Mouse (Mus musculus) limb, embryonic 11.5 days (tissue): ENCODE results near the gene Ulk4. TPM values are rescaled to one million over a fixed set of nuclear protein-coding genes. Genes with fewer than 3 reads are reported as not detected.

Source experiments
- ATAC-seq: fragments of 200-750 bp; cut with Nextera tagmentation; 2 replicates; pipeline ENCODE4 v1.8.0; 2017; ENCODE audit warnings: low read depth; ENCODE audit not compliant: insufficient number of reproducible peaks, low FRiP score, low TSS enrichment
- DNase-seq: peaks from one replicate; pipeline ENCODE4 v3.0.0-alpha.2; 2015; ENCODE audit warnings: low spot score
- H3K27ac ChIP-seq: fragments of 300-500 bp; sonication (generic); replicated peaks from 2 replicates; pipeline ENCODE4 v1.5.1; 2014; ENCODE audit warnings: low read depth, mild to moderate bottlenecking, low read length
- H3K27me3 ChIP-seq: fragments of 300-500 bp; sonication (generic); 2 replicates; pipeline ENCODE4 v1.6.1; 2014; ENCODE audit warnings: mild to moderate bottlenecking, low read length, mixed read lengths; ENCODE audit not compliant: control insufficient read depth, insufficient read depth
- H3K36me3 ChIP-seq: fragments of 300-500 bp; sonication (generic); 2 replicates; pipeline ENCODE4 v1.6.1; 2014; ENCODE audit warnings: mild to moderate bottlenecking, low read length, moderate library complexity, mixed read lengths; ENCODE audit not compliant: control insufficient read depth, insufficient read depth
- H3K4me1 ChIP-seq: fragments of 300-500 bp; sonication (generic); 2 replicates; pipeline ENCODE4 v1.6.1; 2014; ENCODE audit warnings: low read length, mixed read lengths; ENCODE audit not compliant: control insufficient read depth, insufficient read depth
- H3K4me2 ChIP-seq: fragments of 300-500 bp; sonication (generic); 2 replicates; pipeline ENCODE4 v1.6.1; 2014; ENCODE audit warnings: low read depth, mild to moderate bottlenecking, moderate library complexity; ENCODE audit not compliant: severe bottlenecking
- H3K4me3 ChIP-seq: fragments of 300-500 bp; sonication (generic); 2 replicates; pipeline ENCODE4 v1.5.1; 2014; ENCODE audit warnings: low read depth, low read length
- H3K9ac ChIP-seq: fragments of 300-500 bp; sonication (generic); 2 replicates; pipeline ENCODE4 v1.6.1; 2014; ENCODE audit warnings: mild to moderate bottlenecking, low read length
- H3K9me3 ChIP-seq: fragments of 300-500 bp; sonication (generic); 2 replicates; pipeline ENCODE4 v1.6.1; 2016; ENCODE audit warnings: low read length; ENCODE audit not compliant: control insufficient read depth
- whole genome bisulfite sequencing: fragments of 180-500 bp; shearing (Covaris S2); extraction: QIAGEN DNeasy Blood & Tissue Kit; methylation state at CpG from one replicate; pipeline ENCODE4 v1.1.7; 2014; 5-methylcytosine and 5-hydroxymethylcytosine counted together
- polyA plus RNA-seq: library from polyadenylated mRNA; unstranded; fragments of >200 nt; fragmentation: Nextera tagmentation; extraction: Ambion mirVana; gene quantifications from 2 replicates; pipeline ENCODE4 v1.2.1, GENCODE M21; 2014

Gene Ulk4
- polyA plus RNA-seq, 1 experiment from 2014 or later = 147 TPM

GRCm38 (mm10) chr9:121185796-121186195 is 91.2 kb downstream of the Ulk4 start:
- DNase-seq (no peak), ATAC-seq (no peak)
- Histone ChIP-seq H3K4me2 (no peak overlapping the region), H3K9ac (no peak overlapping the region), H3K4me1 (no peaks in the 10 kb centered on the region), H3K36me3 (no peaks in the 10 kb centered on the region), H3K4me3 (no peak overlapping the region), H3K9me3 (no peaks in the 10 kb centered on the region), H3K27ac (no peak overlapping the region), H3K27me3 (no peaks in the 10 kb centered on the region)
- WGBS = 59% methylated on average over 6 of the region's 6 CpGs

DNA sequence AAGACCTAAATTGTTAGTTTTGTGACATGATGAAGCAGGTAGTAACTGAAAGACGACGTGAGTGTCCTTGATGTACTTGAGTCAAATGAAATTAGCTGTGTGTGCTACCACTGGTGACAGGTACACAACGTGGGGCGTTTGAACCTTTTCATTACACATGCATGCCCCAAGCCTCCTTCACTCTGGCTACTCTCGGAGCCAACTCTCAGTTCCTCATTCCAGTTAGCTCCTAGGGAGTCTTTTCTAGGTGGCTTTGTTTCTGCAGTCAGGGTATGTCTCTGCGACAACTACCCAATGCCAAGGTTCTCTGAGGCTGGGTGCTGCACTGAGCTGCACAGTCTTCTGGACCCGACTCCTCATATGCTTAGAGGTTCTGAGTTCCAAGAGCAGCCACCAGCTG is 100.6 kb downstream of the Ulk4 start:
- H3K27me3 ChIP-seq = no peaks in the 10 kb centered on the region
- no peaks in the 10 kb centered on the region for H3K36me3 ChIP-seq
- no peak overlapping the region for H3K27ac ChIP-seq
- peaks cover 3% of the 10 kb centered on the region; the same call in 1 of the 2 replicates for H3K9me3 ChIP-seq
- H3K4me1 ChIP-seq = no peaks in the 10 kb centered on the region
- ATAC-seq = no peak
- H3K4me2 ChIP-seq = no peak overlapping the region
- 93% methylated on average over 7 of the region's 7 CpGs for WGBS
- no peak overlapping the region for H3K9ac ChIP-seq
- DNase-seq = no peak
- H3K4me3 ChIP-seq = no peak overlapping the region

- Histone ChIP-seq H3K9ac (no peak overlapping the region), H3K27me3 (no peaks in the 10 kb centered on the region), H3K9me3 (peaks cover 3% of the 10 kb centered on the region; the same call in 1 of the 2 replicates), H3K4me1 (no peaks in the 10 kb centered on the region), H3K4me2 (no peak overlapping the region), H3K4me3 (no peak overlapping the region), H3K27ac (no peak overlapping the region), H3K36me3 (no peaks in the 10 kb centered on the region)
- ATAC-seq (no peak), DNase-seq (no peak)
- WGBS = 90% methylated on average over 11 of the region's 11 CpGs
These were observed 101.8 kb downstream of the Ulk4 start for GRCm38 (mm10) chr9:121175201-121175600.

- H3K9ac ChIP-seq = no peak overlapping the region
- H3K27me3 ChIP-seq = no peaks in the 10 kb centered on the region
- ATAC-seq (no peak), DNase-seq (no peak)
- H3K4me1 ChIP-seq = no peaks in the 10 kb centered on the region
- H3K36me3 ChIP-seq = no peaks in the 10 kb centered on the region
- no peak overlapping the region for H3K4me2 ChIP-seq
- H3K4me3 ChIP-seq = no peak overlapping the region
- H3K27ac ChIP-seq = no peak overlapping the region
- no peaks in the 10 kb centered on the region for H3K9me3 ChIP-seq
- 95% methylated on average over 6 of the region's 6 CpGs for WGBS
These were observed 104.9 kb downstream of the Ulk4 start for GRCm38 (mm10) chr9:121172123-121172522.

GRCm38 (mm10) chr9:121171609-121172008 is 105.4 kb downstream of the Ulk4 start:
- no peak for ATAC-seq
- H3K4me3 ChIP-seq = no peak overlapping the region
- no peak overlapping the region for H3K27ac ChIP-seq
- H3K36me3 ChIP-seq = no peaks in the 10 kb centered on the region
- DNase-seq = no peak
- H3K9ac ChIP-seq = no peak overlapping the region
- H3K4me2 ChIP-seq = no peak overlapping the region
- 83% methylated on average over 6 of the region's 6 CpGs for WGBS
- H3K27me3 ChIP-seq = no peaks in the 10 kb centered on the region
- no peaks in the 10 kb centered on the region for H3K4me1 ChIP-seq
- no peaks in the 10 kb centered on the region for H3K9me3 ChIP-seq

DNA sequence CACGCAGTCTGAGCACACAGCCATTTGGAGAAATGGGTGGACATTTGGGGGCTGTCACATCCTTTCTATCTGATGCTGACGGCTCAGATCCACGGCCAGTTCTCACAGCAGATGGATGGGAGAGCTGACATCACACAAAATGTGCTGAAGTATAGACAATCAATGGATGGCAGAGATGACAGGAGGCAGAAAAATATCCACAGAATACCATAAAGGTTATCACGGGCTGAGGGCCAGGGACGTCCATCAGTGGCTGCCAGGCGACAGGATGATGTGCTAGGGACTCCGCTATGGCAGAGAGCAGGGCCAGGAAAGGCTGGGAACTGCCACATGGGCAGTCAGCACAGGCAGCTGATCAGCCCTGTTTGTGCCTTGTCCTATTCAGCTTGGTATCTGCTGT is 112.4 kb downstream of the Ulk4 start:
- Histone ChIP-seq H3K4me1 (no peaks in the 10 kb centered on the region), H3K27ac (no peak overlapping the region), H3K27me3 (no peaks in the 10 kb centered on the region), H3K9ac (no peak overlapping the region), H3K4me3 (no peak overlapping the region), H3K9me3 (no peaks in the 10 kb centered on the region), H3K4me2 (no peak overlapping the region), H3K36me3 (no peaks in the 10 kb centered on the region)
- DNase-seq = no peak
- WGBS = 92% methylated on average over 7 of the region's 7 CpGs
- no peak for ATAC-seq

DNA sequence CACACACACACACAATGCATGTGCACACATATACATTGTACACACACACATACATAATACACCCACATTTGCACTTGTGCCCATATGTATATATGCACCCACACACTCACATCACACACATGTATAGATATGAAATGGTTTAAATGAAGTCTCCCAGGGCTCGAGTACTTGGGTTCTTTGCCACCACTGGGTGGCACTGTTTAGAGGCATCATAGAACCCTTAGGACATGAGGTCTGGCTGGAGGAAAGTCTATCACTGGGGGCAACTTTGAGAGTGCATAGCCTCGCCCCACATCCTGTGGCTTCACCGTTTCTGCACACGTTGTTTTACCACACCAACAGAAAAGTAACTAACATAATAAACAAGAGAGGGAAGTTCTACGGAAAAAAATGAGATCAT is 114.2 kb downstream of the Ulk4 start:
- no peaks in the 10 kb centered on the region for H3K4me1 ChIP-seq
- no peaks in the 10 kb centered on the region for H3K27me3 ChIP-seq
- H3K4me3 ChIP-seq = no peak overlapping the region
- H3K36me3 ChIP-seq = no peaks in the 10 kb centered on the region
- ATAC-seq = no peak
- H3K9me3 ChIP-seq = no peaks in the 10 kb centered on the region
- 54% methylated on average over 5 of the region's 5 CpGs for WGBS
- no peak overlapping the region for H3K4me2 ChIP-seq
- no peak overlapping the region for H3K27ac ChIP-seq
- H3K9ac ChIP-seq = no peak overlapping the region
- DNase-seq = no peak

DNA sequence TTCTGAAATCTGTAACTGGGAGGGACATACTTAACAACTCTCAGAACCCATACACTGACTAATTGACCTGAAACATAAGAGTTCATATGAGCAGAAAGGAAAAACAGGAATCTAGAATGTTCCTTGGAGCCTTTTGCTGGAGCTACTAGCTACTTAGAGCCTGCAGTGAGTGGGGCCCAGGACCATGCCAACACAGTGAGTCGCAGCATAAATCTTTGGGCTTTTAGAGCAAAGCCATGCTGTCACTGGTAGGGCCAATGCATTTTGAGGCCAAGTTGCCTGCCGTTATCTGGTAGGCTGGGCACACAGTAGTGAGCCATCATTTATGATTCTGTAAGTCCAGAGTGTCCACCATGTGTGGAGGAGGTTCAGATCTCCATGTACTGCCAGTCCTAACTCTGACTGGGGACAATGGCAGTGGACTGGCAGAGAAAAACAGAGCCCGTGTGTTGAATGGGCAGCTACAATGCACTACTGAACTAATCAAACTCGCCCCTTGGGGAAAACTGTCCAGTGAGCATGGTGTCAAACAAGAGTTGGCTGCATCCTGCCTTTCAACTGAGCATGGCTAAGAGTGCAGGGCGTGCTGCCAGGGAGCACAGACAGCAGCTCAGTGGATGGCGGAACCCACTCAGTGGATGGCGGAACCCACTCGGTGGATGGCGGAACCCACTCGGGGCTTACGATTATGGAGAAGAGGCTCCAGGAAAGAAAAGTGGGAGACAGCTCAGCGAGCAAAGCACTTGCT is 115.0 kb downstream of the Ulk4 start:
- H3K36me3 ChIP-seq = no peaks in the 10 kb centered on the region
- no peak overlapping the region for H3K27ac ChIP-seq
- no peak overlapping the region for H3K9ac ChIP-seq
- no peaks in the 10 kb centered on the region for H3K9me3 ChIP-seq
- no peak overlapping the region for H3K4me2 ChIP-seq
- no peak overlapping the region for H3K4me3 ChIP-seq
- DNase-seq = no peak
- ATAC-seq = no peak
- 90% methylated on average over 12 of the region's 12 CpGs for WGBS
- H3K27me3 ChIP-seq = no peaks in the 10 kb centered on the region
- no peaks in the 10 kb centered on the region for H3K4me1 ChIP-seq
